Mouse (Mus musculus): Measurements from ENCODE around the gene Coro1b. TPM values are rescaled to one million over a fixed set of nuclear protein-coding genes. Genes with fewer than 3 reads are reported as not detected.
A peak's percentile ranks its signal among the peaks of the same experiment; 100 is the strongest.

The Coro1b gene
- polyA plus RNA-seq, 2 experiments, result 148 to 261 TPM

- Histone ChIP-seq H3K36me3 (ENCODE audit: control insufficient read depth, insufficient read depth, low read length) (peaks cover 4% of the 10 kb centered on the region), H3K9ac (ENCODE audit: low read depth, low read length, severe bottlenecking) (no peak overlapping the region), H3K27me3 (ENCODE audit: control insufficient read depth, insufficient read depth, low read length) (peaks cover 7% of the 10 kb centered on the region; the same call in 1 of the 2 replicates), H3K4me1 (ENCODE audit: control insufficient read depth, insufficient read depth, low read length) (no peaks in the 10 kb centered on the region), H3K4me3 (replicated peaks; ENCODE audit: low read length) (no peak overlapping the region), H3K27ac (replicated peaks; ENCODE audit: low read depth, low read length) (no peak overlapping the region), H3K9me3 (ENCODE audit: control insufficient read depth, low read length) (no peaks in the 10 kb centered on the region), H3K4me2 (replicated peaks; ENCODE audit: low read depth, low read length, severe bottlenecking) (no peak overlapping the region)
- TF ChIP-seq POLR2A (IDR thresholded peaks at IDR 0.05; ENCODE audit: borderline replicate concordance, extremely low read depth, insufficient read depth, insufficient read length), result no peak
- 84% methylated on average over 14 of the region's 14 CpGs for WGBS
- DNase-seq (ENCODE audit: low spot score) (no peak), ATAC-seq (ENCODE audit: low FRiP score, low read depth) (no peak)
Measured at GRCm38 (mm10) chr19:4106654-4107053, 41.8 kb upstream of the Coro1b start.

- Histone ChIP-seq H3K27ac (replicated peaks; ENCODE audit: low read depth, low read length) (no peak overlapping the region), H3K4me1 (ENCODE audit: control insufficient read depth, insufficient read depth, low read length) (peaks cover 1% of the 10 kb centered on the region; the same call in 1 of the 2 replicates), H3K4me3 (replicated peaks; ENCODE audit: low read length) (no peak overlapping the region), H3K36me3 (ENCODE audit: control insufficient read depth, insufficient read depth, low read length) (peaks cover 20% of the 10 kb centered on the region), H3K27me3 (ENCODE audit: control insufficient read depth, insufficient read depth, low read length) (no peaks in the 10 kb centered on the region), H3K9me3 (ENCODE audit: control insufficient read depth, low read length) (no peaks in the 10 kb centered on the region), H3K4me2 (replicated peaks; ENCODE audit: low read depth, low read length, severe bottlenecking) (no peak overlapping the region), H3K9ac (ENCODE audit: low read depth, low read length, severe bottlenecking) (no peak overlapping the region)
- no peak for TF ChIP-seq POLR2A (IDR thresholded peaks at IDR 0.05; ENCODE audit: borderline replicate concordance, extremely low read depth, insufficient read depth, insufficient read length)
- ATAC-seq (ENCODE audit: low FRiP score, low read depth) (no peak), DNase-seq (ENCODE audit: low spot score) (no peak)
- 91% methylated on average over 9 of the region's 9 CpGs for WGBS
Measured at GRCm38 (mm10) chr19:4108535-4108934, 39.9 kb upstream of the Coro1b start.

GRCm38 (mm10) chr19:4112063-4112960 is 36.1 kb upstream of the Coro1b start:
- Histone ChIP-seq H3K36me3 (ENCODE audit: control insufficient read depth, insufficient read depth, low read length) (peaks cover 58% of the 10 kb centered on the region), H3K4me1 (ENCODE audit: control insufficient read depth, insufficient read depth, low read length) (peaks cover 6% of the 10 kb centered on the region; the same call in 1 of the 2 replicates), H3K4me3 (replicated peaks; ENCODE audit: low read length) (no peak overlapping the region), H3K4me2 (replicated peaks; ENCODE audit: low read depth, low read length, severe bottlenecking) (no peak overlapping the region), H3K27ac (replicated peaks; ENCODE audit: low read depth, low read length) (no peak overlapping the region), H3K9me3 (ENCODE audit: control insufficient read depth, low read length) (no peaks in the 10 kb centered on the region), H3K27me3 (ENCODE audit: control insufficient read depth, insufficient read depth, low read length) (no peaks in the 10 kb centered on the region), H3K9ac (ENCODE audit: low read depth, low read length, severe bottlenecking) (no peak overlapping the region)
- no peak for DNase-seq (ENCODE audit: low spot score)
- no peak for TF ChIP-seq POLR2A (IDR thresholded peaks at IDR 0.05; ENCODE audit: borderline replicate concordance, extremely low read depth, insufficient read depth, insufficient read length)
- no peak for ATAC-seq (ENCODE audit: low FRiP score, low read depth)
- 94% methylated on average over 26 of the region's 26 CpGs for WGBS

- no peak for ATAC-seq (ENCODE audit: low FRiP score, low read depth)
- 69% methylated on average over 13 of the region's 13 CpGs for WGBS
- H3K9me3 ChIP-seq (ENCODE audit: control insufficient read depth, low read length), result no peaks in the 10 kb centered on the region
Measured at GRCm38 (mm10) chr19:4113186-4113805, 35.1 kb upstream of the Coro1b start.

GRCm38 (mm10) chr19:4113806-4114230 is 34.6 kb upstream of the Coro1b start:
- no peak for TF ChIP-seq POLR2A (IDR thresholded peaks at IDR 0.05; ENCODE audit: borderline replicate concordance, extremely low read depth, insufficient read depth, insufficient read length)
- Histone ChIP-seq H3K27me3 (ENCODE audit: control insufficient read depth, insufficient read depth, low read length) (no peaks in the 10 kb centered on the region), H3K4me3 (replicated peaks; ENCODE audit: low read length) (no peak overlapping the region), H3K9me3 (ENCODE audit: control insufficient read depth, low read length) (no peaks in the 10 kb centered on the region), H3K36me3 (ENCODE audit: control insufficient read depth, insufficient read depth, low read length) (peaks cover 71% of the 10 kb centered on the region), H3K9ac (ENCODE audit: low read depth, low read length, severe bottlenecking) (no peak overlapping the region), H3K4me2 (replicated peaks; ENCODE audit: low read depth, low read length, severe bottlenecking) (no peak overlapping the region), H3K27ac (replicated peaks; ENCODE audit: low read depth, low read length) (0 out of 2 replicates have a peak overlapping the region, but pooled peaks have one; percentile 19), H3K4me1 (ENCODE audit: control insufficient read depth, insufficient read depth, low read length) (peaks cover 6% of the 10 kb centered on the region; the same call in 1 of the 2 replicates)
- DNase-seq (ENCODE audit: low spot score) (no peak), ATAC-seq (ENCODE audit: low FRiP score, low read depth) (no peak)
- WGBS, result 27% methylated on average over 5 of the region's 5 CpGs

More at GRCm38 (mm10) chr19:4113186-4113805, 35.1 kb upstream of the Coro1b start:
- H3K4me2 ChIP-seq (replicated peaks; ENCODE audit: low read depth, low read length, severe bottlenecking), result no peak overlapping the region
- peaks cover 68% of the 10 kb centered on the region for H3K36me3 ChIP-seq (ENCODE audit: control insufficient read depth, insufficient read depth, low read length)
- 0 out of 2 replicates have a peak overlapping the region, but pooled peaks have one; percentile 16 for H3K9ac ChIP-seq (ENCODE audit: low read depth, low read length, severe bottlenecking)
- DNase-seq (ENCODE audit: low spot score), result no peak
- no peak for TF ChIP-seq POLR2A (IDR thresholded peaks at IDR 0.05; ENCODE audit: borderline replicate concordance, extremely low read depth, insufficient read depth, insufficient read length)
- no peak overlapping the region for H3K4me3 ChIP-seq (replicated peaks; ENCODE audit: low read length)
- H3K27ac ChIP-seq (replicated peaks; ENCODE audit: low read depth, low read length), result peak overlapping the region; percentile 43; the same call in 1 of the 2 replicates
- H3K27me3 ChIP-seq (ENCODE audit: control insufficient read depth, insufficient read depth, low read length), result no peaks in the 10 kb centered on the region
- peaks cover 6% of the 10 kb centered on the region; the same call in 1 of the 2 replicates for H3K4me1 ChIP-seq (ENCODE audit: control insufficient read depth, insufficient read depth, low read length)
